Mouse (Mus musculus) olfactory bulb, adult 2 months (tissue): ENCODE results near the gene Lmtk3.

Experiments
- CTCF ChIP-seq: fragments of 200-500 bp; IDR thresholded peaks from 2 replicates; pipeline ENCODE4 v1.5.1; 2012; ENCODE audit warnings: low read depth, mild to moderate bottlenecking, low read length, moderate library complexity; ENCODE audit not compliant: insufficient read depth
- POLR2A ChIP-seq: fragments of 200-500 bp; IDR thresholded peaks from 2 replicates; pipeline ENCODE4 v1.6.1; 2012; ENCODE audit warnings: mild to moderate bottlenecking, low read depth, low read length, moderate library complexity; ENCODE audit not compliant: insufficient read depth

DNA sequence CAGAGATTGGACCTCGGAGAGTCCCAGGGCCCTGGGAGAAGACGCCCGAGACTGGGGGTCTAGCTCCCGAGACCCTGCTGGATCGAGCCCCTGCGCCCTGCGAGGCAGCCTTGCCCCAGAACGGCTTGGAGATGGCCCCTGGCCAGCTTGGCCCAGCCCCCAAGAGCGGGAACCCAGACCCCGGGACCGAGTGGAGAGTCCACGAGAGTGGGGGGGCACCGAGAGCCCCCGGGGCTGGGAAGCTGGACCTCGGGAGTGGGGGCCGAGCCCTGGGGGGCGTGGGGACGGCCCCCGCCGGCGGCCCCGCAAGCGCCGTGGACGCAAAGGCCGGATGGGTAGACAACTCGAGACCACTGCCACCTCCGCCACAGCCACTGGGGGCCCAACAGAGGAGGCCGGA lies 11.4 kb downstream of the Lmtk3 start:
- TF ChIP-seq CTCF (no peak), POLR2A (no peak)
